Mouse (Mus musculus) ovary, adult 2 months (tissue): ENCODE data around the gene Hinfp. TPM values are rescaled to one million over a fixed set of nuclear protein-coding genes. Genes with fewer than 3 reads are reported as not detected.

ENCODE experiments used
- polyA plus RNA-seq: library from polyadenylated mRNA; depleted of rRNA; stranded (reverse); fragments of >200 nt; gene quantifications from 2 replicates; pipeline ENCODE4 v1.2.3, GENCODE M21; 2012; rRNA removed

Gene Hinfp
- polyA plus RNA-seq = 26.3 and 36.2 TPM in 2 replicates

GRCm38 (mm10) chr9:44305466-44306079 lies at the start of gene Hinfp:
Hinfp (minus strand) TSS chr9:44305671.

GRCm38 (mm10) chr9:44343781-44344421 lies 38.4 kb upstream of the Hinfp start, which contains the start of gene Hmbs:
Hmbs (minus strand) TSS chr9:44344228.

GRCm38 (mm10) chr9:44334396-44335330 lies 29.2 kb upstream of the Hinfp start, which contains the start of gene H2afx:
H2afx (plus strand) TSS chr9:44334694.

GRCm38 (mm10) chr9:44325768-44326370 lies 20.4 kb upstream of the Hinfp start, which contains the start of gene Dpagt1:
Dpagt1 (plus strand) TSS chr9:44326019.

GRCm38 (mm10) chr9:44319887-44320798 lies 14.7 kb upstream of the Hinfp start, which contains the start of gene C2cd2l:
C2cd2l (minus strand) TSS chr9:44320285.

GRCm38 (mm10) chr9:44288076-44288958 lies 17.2 kb downstream of the Hinfp start, which contains the start of gene Abcg4:
Abcg4 (minus strand) TSS chr9:44288615.

GRCm38 (mm10) chr9:44268432-44268831 lies 37.0 kb downstream of the Hinfp start, which contains the start of gene Nlrx1:
Nlrx1 (minus strand) TSS chr9:44268599.

DNA sequence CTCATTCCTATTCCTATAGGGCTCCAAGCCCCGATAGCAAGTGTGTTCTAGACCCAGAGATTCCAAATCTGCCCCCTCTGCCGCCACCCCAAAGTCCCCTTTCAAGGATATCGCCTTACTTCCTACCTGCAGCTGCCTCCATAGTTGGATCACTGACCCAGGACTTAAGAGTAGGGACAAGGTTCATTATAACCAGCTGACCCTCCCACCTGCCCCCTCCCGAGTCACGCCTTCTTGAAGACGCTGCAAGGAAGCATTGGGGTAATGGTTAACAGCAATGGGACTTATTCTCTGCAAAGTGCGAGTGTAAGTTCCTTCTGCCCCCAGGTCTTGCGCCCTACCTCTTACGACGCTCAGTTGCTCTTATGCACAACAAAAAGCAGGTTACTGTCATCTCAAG lies 54.2 kb downstream of the Hinfp start, which contains the start of gene Pdzd3:
TSS of gene Pdzd3 (minus strand) at position 158 of the 400 bp plus-strand sequence.

Other genes with a start within 250 kb of the Hinfp start
- gene Usp2, start 238.7 kb downstream of the Hinfp start, polyA plus RNA-seq = 11.5 and 14.5 TPM in 2 replicates
- 1.8 and 1.9 TPM in 2 replicates for gene Mfrp, start 203.9 kb downstream of the Hinfp start, polyA plus RNA-seq
- gene C1qtnf5, start 198.4 kb downstream of the Hinfp start, polyA plus RNA-seq = 26.9 and 30.1 TPM in 2 replicates
- gene Gm49380, start 192.2 kb downstream of the Hinfp start, polyA plus RNA-seq = 0.50 and 0.68 TPM in 2 replicates
- gene Rnf26, start 192.2 kb downstream of the Hinfp start, polyA plus RNA-seq = 71.8 and 72.0 TPM in 2 replicates
- gene Mcam, start 171.2 kb downstream of the Hinfp start, polyA plus RNA-seq = 112 and 143 TPM in 2 replicates
- 7.6 and 7.7 TPM in 2 replicates for gene Cbl, start 71.6 kb downstream of the Hinfp start, polyA plus RNA-seq
- gene Ccdc153, start 65.0 kb downstream of the Hinfp start, polyA plus RNA-seq = 19.7 and 22.5 TPM in 2 replicates
- 0.10 and 0.24 TPM in 2 replicates for gene Pdzd3, start 54.2 kb downstream of the Hinfp start, polyA plus RNA-seq
- gene Nlrx1, start 37.1 kb downstream of the Hinfp start, polyA plus RNA-seq = 18.5 and 18.9 TPM in 2 replicates
- 25.8 and 35.0 TPM in 2 replicates for gene Abcg4, start 17.1 kb downstream of the Hinfp start, polyA plus RNA-seq
- 57.1 and 60.9 TPM in 2 replicates for gene C2cd2l, start 14.6 kb upstream of the Hinfp start, polyA plus RNA-seq
- gene Dpagt1, start 20.3 kb upstream of the Hinfp start, polyA plus RNA-seq = 74.2 and 75.2 TPM in 2 replicates
- gene H2afx, start 29.0 kb upstream of the Hinfp start, polyA plus RNA-seq = 313 and 370 TPM in 2 replicates
- gene Hmbs, start 38.6 kb upstream of the Hinfp start, polyA plus RNA-seq = 84.2 and 85.4 TPM in 2 replicates
- gene Vps11, start 56.0 kb upstream of the Hinfp start, polyA plus RNA-seq = 28.5 and 31.4 TPM in 2 replicates
- 133 and 139 TPM in 2 replicates for gene Hyou1, start 73.8 kb upstream of the Hinfp start, polyA plus RNA-seq
- gene Slc37a4, start 91.2 kb upstream of the Hinfp start, polyA plus RNA-seq = 20.4 and 23.3 TPM in 2 replicates
- 70.5 and 98.9 TPM in 2 replicates for gene Rps25, start 101.5 kb upstream of the Hinfp start, polyA plus RNA-seq
- gene Trappc4, start 101.9 kb upstream of the Hinfp start, polyA plus RNA-seq = 42.0 and 46.1 TPM in 2 replicates
- 23.6 and 25.2 TPM in 2 replicates for gene Ccdc84, start 112.9 kb upstream of the Hinfp start, polyA plus RNA-seq
- gene Foxr1, start 135.5 kb upstream of the Hinfp start, polyA plus RNA-seq = 1.7 and 1.8 TPM in 2 replicates
- gene Upk2, start 149.3 kb upstream of the Hinfp start, polyA plus RNA-seq = 0.29 and 0.55 TPM in 2 replicates
- 60.2 and 63.2 TPM in 2 replicates for gene Bcl9l, start 177.2 kb upstream of the Hinfp start, polyA plus RNA-seq